Mouse (Mus musculus) telencephalon, adult 2 months (tissue): ENCODE measurements around the gene Mboat1.
A peak's percentile ranks its signal among the peaks of the same experiment; 100 is the strongest.

ENCODE experiments used
- DNase-seq: peaks from one replicate; pipeline ENCODE4 v3.0.0-alpha.2; 2011; ENCODE audit warnings: low read depth, low spot score

The Mboat1 gene

GRCm38 (mm10) chr13:30250341-30250905 lies 114.1 kb downstream of the Mboat1 start:
- DNase-seq: no peak

GRCm38 (mm10) chr13:30251431-30251830 lies 115.1 kb downstream of the Mboat1 start:
- DNase-seq: no peak

GRCm38 (mm10) chr13:30252692-30253091 lies 116.4 kb downstream of the Mboat1 start:
- DNase-seq: no peak

- DNase-seq: peak; percentile 55
These were observed 117.5 kb downstream of the Mboat1 start for GRCm38 (mm10) chr13:30253636-30254264.

GRCm38 (mm10) chr13:30254421-30254820 lies 118.1 kb downstream of the Mboat1 start:
- no peak for DNase-seq

- no peak for DNase-seq
These were observed 122.5 kb downstream of the Mboat1 start for GRCm38 (mm10) chr13:30258802-30259201.

GRCm38 (mm10) chr13:30259326-30259725 lies 123.0 kb downstream of the Mboat1 start:
- no peak for DNase-seq

- peak; percentile 55 for DNase-seq
These were observed 123.7 kb downstream of the Mboat1 start for GRCm38 (mm10) chr13:30259912-30260560.

GRCm38 (mm10) chr13:30263681-30264080 lies 127.4 kb downstream of the Mboat1 start:
- DNase-seq: no peak

- no peak for DNase-seq
These were observed 128.0 kb downstream of the Mboat1 start for GRCm38 (mm10) chr13:30264303-30264702.

GRCm38 (mm10) chr13:30264765-30265164 lies 128.5 kb downstream of the Mboat1 start:
- DNase-seq: no peak

GRCm38 (mm10) chr13:30266036-30266435 lies 129.7 kb downstream of the Mboat1 start:
- no peak for DNase-seq

- no peak for DNase-seq
These were observed 135.9 kb downstream of the Mboat1 start for GRCm38 (mm10) chr13:30272040-30272686.
